Mouse (Mus musculus) gastrocnemius, postnatal 36 days (tissue): ENCODE data around the gene Efna1. TPM values are rescaled to one million over a fixed set of nuclear protein-coding genes. Genes with fewer than 3 reads are reported as not detected.

ENCODE experiments used
- DNase-seq, 2 experiments: peaks; one replicate each; pipeline ENCODE4 v3.0.0; 2022
- intact Hi-C: fragments of 180-260 bp; cut with DNase I; formaldehyde crosslinking; loops from one replicate; pipeline ENCODE4 v1.15.1; 2025
- total RNA-seq, 2 experiments: library from RNA; stranded (reverse); gene quantifications; 2 replicates each; pipeline ENCODE4 v1.2.3; 2021

Efna1 gene
- total RNA-seq, 2 experiments from 2014 or later: 10.1 to 11.5 TPM

- peak; percentile 78 to 84 for DNase-seq
- intact Hi-C loops: loop anchor here (1.0 kb wide), 1 partner anchor 32 kb away; no protein-coding TSS in a partner anchor
These were observed 793 bp upstream of the Efna1 start for GRCm38 (mm10) chr3:89281579-89282290.

- intact Hi-C loops: no loop called here
- no peak for DNase-seq
These were observed 814 bp downstream of the Efna1 start for GRCm38 (mm10) chr3:89280050-89280605.

- DNase-seq: peak; percentile 80 to 83
- intact Hi-C loops: no loop called here
These were observed 1.6 kb downstream of the Efna1 start for GRCm38 (mm10) chr3:89279153-89279890.

DNA sequence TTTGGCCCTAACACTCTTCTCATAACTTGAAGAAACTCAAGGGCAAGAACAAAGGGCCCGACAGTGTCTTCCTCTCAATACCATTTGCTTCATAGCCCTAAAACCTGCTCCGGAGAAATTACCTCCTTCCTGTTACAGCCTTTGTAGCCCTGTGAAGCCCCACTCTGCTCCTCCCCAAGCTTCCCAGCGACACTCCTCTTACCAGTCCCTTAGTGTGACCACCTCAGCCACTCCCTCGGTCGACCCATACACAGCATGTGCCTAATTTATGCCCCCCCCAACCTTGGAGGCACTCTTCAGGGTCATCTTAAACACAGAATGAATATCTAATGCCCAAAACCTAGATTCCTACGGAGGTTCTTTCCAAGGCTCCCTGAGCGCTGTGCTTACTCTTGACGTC is 2.3 kb downstream of the Efna1 start:
- intact Hi-C loops: no loop called here
- no peak for DNase-seq

DNA sequence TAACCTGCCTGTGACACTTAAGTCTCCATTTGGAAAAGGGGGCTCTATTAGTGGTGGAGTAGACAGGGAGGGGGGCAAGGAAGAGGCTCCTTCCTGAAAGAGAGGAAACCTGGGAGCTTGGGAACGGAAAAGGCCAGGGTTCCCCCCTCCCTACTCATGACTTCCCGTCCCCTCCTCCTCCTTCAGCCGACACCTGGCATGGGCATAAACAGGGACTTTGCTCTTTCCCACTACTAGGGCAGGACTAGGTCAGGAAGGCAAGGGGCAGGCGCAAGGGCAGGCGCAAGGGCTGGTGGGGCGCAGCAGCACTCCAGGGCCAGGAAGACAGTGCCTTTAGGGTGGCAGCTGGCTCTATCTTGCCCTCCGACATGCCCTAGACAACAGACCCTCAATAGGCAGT is 2.8 kb downstream of the Efna1 start:
- peak; percentile 35 to 54 for DNase-seq
- intact Hi-C loops: no loop called here

DNA sequence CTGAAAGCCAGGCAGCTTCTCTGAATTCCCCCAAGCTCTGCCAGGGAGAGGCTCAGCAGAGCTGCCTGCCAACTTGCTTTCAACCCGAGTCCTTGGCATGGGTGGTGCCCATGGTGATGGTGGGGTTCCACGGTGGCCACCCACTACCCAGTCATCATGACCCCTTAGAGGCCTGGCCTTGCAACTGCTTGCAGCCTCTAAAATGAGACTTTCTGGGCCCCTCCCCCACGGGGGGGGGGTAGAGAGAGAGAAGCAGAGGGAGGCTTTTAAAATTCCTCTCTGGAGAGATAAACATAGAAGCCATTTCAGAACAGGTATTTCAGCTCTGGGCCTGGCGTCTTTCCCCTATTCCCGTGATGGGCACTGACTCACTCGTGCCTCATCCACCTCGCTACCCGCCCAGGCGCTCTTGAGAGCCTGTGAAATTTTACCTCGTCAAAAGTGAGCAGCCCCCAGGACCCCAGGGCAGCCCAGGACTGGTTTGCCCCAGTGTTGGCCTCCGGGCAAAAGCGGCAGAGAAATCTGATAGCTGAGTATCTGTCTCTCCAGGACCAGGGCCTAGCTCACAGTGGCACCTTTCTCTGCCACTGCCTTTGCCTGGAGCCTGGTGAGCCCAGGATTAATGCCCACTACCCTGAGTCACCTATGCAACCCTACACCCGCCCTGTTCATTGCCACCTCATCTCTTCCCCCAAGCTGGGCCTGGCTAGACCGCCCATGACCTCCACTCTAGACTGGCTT is 3.5 kb downstream of the Efna1 start:
- intact Hi-C loops: no loop called here
- DNase-seq: peak; percentile 38 to 49

DNA sequence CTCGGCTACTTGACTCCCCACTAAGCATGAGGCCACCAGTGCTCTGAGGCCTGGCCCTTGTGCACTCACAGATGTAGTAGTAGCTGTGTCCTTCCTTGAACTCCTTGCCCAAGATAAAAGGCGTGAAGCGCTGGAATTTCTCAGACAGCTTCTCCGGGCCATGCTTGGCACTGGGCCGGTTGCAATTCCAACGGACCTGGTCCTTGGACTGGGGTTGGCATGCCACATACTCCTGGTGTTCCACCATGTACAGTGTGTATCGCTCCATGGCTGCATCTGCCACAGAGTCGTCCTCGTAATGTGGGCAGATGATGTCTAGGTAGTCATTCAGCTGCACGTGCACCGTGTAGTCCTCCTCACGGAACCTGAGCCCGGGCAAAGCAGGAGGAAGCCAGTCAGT is 4.9 kb downstream of the Efna1 start:
- no peak for DNase-seq
- intact Hi-C loops: no loop called here

- intact Hi-C loops: no loop called here
- no peak for DNase-seq
These were observed 9.2 kb downstream of the Efna1 start for GRCm38 (mm10) chr3:89271760-89272159.

- no peak for DNase-seq
- intact Hi-C loops: no loop called here
These were observed 10.1 kb downstream of the Efna1 start for GRCm38 (mm10) chr3:89270891-89271290.

GRCm38 (mm10) chr3:89270051-89270755 is 10.7 kb downstream of the Efna1 start, which contains the start of gene Slc50a1:
Gene Slc50a1, minus strand, starts transcription at chr3:89270570.
- peak; percentile 85 to 89 for DNase-seq
- intact Hi-C loops: no loop called here

DNA sequence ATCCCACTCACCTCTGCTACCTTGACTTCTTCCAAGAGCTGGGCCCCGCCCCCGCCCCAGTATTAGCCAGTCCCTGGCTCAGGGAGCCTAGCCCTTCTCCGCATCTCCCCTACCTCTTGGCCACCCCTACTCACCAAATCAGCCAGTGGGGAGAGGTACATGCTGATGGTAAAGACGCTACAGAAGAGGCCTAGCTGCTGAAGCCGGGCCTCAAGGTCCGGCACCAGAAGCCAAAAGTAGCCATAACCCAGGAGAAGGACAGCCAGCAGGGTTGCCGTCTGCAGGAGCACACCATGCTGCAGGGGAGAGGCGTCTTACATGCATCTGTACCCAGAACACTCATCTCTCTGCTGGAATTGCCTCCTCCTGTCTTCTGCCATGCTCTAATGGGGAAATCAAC is 12.0 kb downstream of the Efna1 start:
- intact Hi-C loops: no loop called here

GRCm38 (mm10) chr3:89266439-89266893 is 14.5 kb downstream of the Efna1 start:
- intact Hi-C loops: no loop called here
- DNase-seq: peak; percentile 60 to 64

More for the DNA sequence above, 12.0 kb downstream of the Efna1 start:
- no peak for DNase-seq

DNA sequence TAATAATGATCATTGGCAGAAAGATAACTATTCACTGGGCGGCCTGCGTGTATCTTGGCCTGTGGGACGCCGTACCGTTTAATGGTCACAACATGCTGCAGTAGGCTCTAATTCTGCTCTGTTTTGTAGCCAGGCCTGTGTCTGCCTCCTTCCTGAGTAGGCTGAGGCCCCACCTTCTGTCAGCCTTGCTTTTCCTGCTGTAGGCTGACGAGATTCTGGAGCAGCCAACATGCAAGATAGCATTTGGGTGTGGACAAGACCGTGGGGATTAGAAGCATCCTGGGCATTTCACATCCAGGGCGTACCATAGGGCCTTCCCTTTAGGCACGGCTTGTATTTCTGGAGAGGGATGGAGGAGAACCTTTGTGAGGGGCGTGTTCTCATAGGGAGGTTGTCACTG is 18.5 kb downstream of the Efna1 start:
- intact Hi-C loops: no loop called here
- no peak for DNase-seq

DNA sequence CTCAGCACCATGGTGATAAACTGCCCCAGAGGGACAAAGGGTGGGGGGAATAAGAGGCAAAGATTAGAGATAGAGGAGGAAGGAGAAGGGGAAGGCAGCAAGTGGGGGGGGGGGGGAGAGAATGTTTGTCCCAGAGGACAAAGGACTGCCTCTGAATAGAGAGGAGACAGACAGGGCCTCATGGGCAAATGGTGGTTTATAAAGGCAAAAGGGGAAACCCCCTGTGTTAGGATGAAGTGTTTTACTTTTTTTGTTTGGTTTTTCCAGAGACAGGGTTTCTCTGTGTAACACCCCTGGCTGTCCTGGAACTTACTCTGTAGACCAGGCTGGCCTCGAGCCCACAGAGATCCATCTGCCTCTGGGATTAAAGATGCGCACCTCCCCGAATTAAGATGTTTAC is 20.7 kb downstream of the Efna1 start:
- intact Hi-C loops: no loop called here
- DNase-seq: no peak

DNA sequence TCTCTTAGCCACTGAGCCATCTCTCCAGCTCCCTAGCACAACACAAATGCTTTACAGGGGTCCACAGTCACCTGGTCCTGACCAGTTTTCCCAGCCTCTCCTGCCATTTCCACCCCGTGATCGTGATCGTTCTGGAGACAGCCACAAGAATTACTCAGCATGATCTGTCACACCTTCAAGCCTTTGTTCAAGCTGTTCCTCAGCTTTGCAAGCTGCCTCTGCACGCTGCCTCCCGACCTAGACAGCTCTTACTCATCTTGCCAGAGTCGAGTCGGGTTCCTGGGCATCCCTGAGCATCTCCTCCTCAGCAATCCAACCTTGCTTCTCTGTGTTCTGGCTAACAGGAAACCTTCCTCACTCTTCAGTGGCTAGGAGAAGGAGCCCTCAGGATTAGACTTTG is 21.9 kb downstream of the Efna1 start, which contains the start of gene Dpm3:
Dpm3 (plus strand) TSS at position 283 of the 400 bp plus-strand sequence.
- no peak for DNase-seq
- intact Hi-C loops: no loop called here

DNA sequence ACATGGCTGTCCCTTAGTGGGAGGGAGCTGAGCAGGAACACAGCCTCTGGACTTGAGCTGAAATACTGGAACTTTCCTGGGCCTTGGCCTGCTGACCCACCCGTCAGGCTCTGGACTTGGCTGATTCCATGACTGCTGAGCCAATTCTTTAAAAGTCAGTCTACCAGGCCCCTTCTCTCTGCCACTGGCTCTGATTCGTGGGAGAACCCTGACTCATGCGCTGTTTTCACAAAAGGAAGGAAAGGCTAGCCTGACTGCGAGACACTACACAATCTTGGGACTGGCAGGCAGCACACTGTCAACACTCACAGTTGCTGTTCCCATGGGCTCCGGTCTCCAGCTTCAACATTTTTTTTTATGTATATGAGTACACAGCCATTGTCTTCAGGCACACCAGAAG is 24.8 kb downstream of the Efna1 start:
- no peak for DNase-seq

GRCm38 (mm10) chr3:89254994-89255393 is 25.9 kb downstream of the Efna1 start:
- intact Hi-C loops: no loop called here
- no peak for DNase-seq

More for the DNA sequence above, 24.8 kb downstream of the Efna1 start:
- intact Hi-C loops: no loop called here

GRCm38 (mm10) chr3:89251365-89251895 is 29.5 kb downstream of the Efna1 start:
- DNase-seq: peak; percentile 46 to 57
- intact Hi-C loops: no loop called here

DNA sequence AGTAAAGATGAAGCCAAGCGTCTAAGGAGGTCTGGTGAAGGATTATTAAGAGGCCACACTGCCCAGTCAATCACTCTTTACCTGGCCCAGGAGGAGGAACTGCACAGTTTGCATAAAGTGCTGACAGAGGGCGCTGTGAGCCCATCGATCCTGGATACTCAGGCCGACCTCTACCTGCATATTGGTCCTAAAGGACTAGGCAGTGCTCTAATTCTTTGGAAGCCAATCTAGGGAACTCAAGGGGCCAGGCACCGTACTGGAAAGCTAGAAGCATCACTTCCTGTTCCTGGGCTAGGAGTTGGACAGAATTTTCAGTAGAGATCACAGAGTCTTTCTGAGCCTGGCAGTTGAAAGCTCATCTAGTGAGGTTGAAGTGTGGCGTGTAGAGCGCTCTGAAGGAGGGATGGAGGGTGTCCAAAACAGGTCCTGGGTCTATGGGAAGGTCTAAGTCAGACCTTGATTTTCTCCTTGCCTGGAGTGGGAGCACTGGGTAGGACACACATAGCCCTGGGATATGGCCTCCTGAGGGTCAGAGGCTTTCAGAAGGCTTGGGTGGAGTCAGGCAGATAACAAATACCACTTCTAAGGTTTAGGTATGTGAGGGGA is 30.4 kb downstream of the Efna1 start:
- peak; percentile 52 to 60 for DNase-seq
- intact Hi-C loops: no loop called here
